Mouse (Mus musculus): ENCODE results near the gene Ap4b1. TPM values are rescaled to one million over a fixed set of nuclear protein-coding genes. Genes with fewer than 3 reads are reported as not detected.
"Not testable (repeated sequence)": the region's sequence is repeated elsewhere in the genome, so short reads cannot be mapped to it uniquely, and the experiment has no call there.

The Ap4b1 gene
- polyA plus RNA-seq, 1 experiment from 2014 or later = 17.5 TPM

DNA sequence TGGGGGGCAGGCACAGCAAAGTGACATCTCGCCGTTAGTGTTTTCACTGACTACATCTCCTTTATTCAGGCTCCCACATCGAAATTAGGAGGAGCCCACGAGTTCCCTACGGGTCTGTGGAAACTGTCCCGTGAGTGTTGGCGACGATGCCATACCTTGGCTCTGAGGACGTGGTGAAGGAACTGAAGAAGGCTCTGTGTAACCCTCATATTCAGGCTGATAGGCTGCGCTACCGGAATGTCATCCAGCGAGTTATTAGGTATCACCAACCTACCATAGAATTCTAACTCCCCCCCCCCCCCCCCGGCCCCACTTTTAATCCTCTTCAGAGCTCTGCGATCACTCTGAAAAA, 455 bp downstream of the Ap4b1 start:
- Histone ChIP-seq H3K9ac (ENCODE audit: low read depth, low read length) (peak overlapping the region; percentile 90), H3K4me1 (ENCODE audit: control insufficient read depth, insufficient read depth, low read length) (peaks cover 3% of the 10 kb centered on the region; the same call in 1 of the 2 replicates), H3K4me3 (ENCODE audit: low read depth, low read length) (peak overlapping the region; percentile 88), H3K4me2 (peak overlapping the region; percentile 64), H3K9me3 (replicated peaks; ENCODE audit: control insufficient read depth, low read length) (no peaks in the 10 kb centered on the region), H3K27ac (ENCODE audit: low read depth, low read length) (peak overlapping the region; percentile 93), H3K27me3 (ENCODE audit: control insufficient read depth, insufficient read depth, low read length) (no peaks in the 10 kb centered on the region), H3K36me3 (ENCODE audit: control insufficient read depth, insufficient read depth, low read length) (peaks cover 6% of the 10 kb centered on the region)
- peak; percentile 49 for ATAC-seq (replicated peaks; ENCODE audit: insufficient number of reproducible peaks, low FRiP score, low TSS enrichment)
- WGBS (ENCODE audit: insufficient replicate concordance) = 1% methylated on average over 14 of the region's 14 CpGs

DNA sequence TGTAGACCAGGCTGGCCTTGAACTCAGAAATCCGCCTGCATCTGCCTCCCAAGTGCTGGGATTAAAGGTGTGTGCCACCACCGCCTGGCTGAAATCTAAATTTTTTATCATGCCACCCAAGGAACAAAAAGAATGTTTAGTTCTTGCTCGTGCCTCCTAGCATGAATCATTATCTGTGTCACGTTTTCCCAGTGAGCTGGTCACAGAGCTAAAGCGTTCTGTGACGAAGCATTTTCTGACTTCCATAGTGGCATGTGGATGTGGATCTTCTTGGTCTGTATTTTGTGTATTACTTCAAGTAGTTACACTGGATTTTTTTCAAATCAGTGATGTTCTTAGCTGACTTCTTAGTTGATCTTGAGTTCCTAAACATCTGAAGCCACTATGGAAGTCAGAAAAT, 1.6 kb downstream of the Ap4b1 start:
- H3K27ac ChIP-seq (ENCODE audit: low read depth, low read length) = no peak overlapping the region
- peaks cover 3% of the 10 kb centered on the region; the same call in 1 of the 2 replicates for H3K4me1 ChIP-seq (ENCODE audit: control insufficient read depth, insufficient read depth, low read length)
- H3K4me3 ChIP-seq (ENCODE audit: low read depth, low read length) = no peak overlapping the region
- peaks cover 6% of the 10 kb centered on the region; the same call in 1 of the 2 replicates for H3K36me3 ChIP-seq (ENCODE audit: control insufficient read depth, insufficient read depth, low read length)
- H3K9me3 ChIP-seq (replicated peaks; ENCODE audit: control insufficient read depth, low read length) = no peaks in the 10 kb centered on the region
- no peak overlapping the region for H3K9ac ChIP-seq (ENCODE audit: low read depth, low read length)
- H3K27me3 ChIP-seq (ENCODE audit: control insufficient read depth, insufficient read depth, low read length) = no peaks in the 10 kb centered on the region
- peak overlapping the region; percentile 11; the same call in 1 of the 2 replicates for H3K4me2 ChIP-seq
- ATAC-seq (replicated peaks; ENCODE audit: insufficient number of reproducible peaks, low FRiP score, low TSS enrichment) = no peak
- WGBS (ENCODE audit: insufficient replicate concordance) = 86% methylated on average over 6 of the region's 6 CpGs

DNA sequence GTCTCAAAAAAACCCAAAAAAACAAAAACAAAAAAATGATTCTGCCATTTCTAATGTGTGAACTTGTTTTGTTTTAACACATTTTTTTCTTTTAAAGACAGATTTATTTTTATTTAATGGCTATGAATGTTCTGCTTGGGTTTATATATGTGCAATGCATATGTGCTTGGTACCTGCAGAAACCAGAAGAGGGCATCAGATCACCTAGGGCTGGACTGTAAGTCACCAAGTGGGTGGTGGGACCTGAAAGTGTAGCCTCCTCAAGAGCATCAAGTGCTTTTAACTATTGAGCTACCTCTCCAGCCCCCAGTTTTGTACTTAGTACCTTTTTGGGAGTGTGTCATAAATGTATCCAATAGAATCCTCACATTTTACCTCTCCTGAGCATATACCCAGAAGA, 18.2 kb downstream of the Ap4b1 start:
- Histone ChIP-seq H3K27me3 (ENCODE audit: control insufficient read depth, insufficient read depth, low read length) (no peaks in the 10 kb centered on the region), H3K9ac (ENCODE audit: low read depth, low read length) (no peak overlapping the region), H3K4me2 (no peak overlapping the region), H3K4me1 (ENCODE audit: control insufficient read depth, insufficient read depth, low read length) (peaks cover 3% of the 10 kb centered on the region; the same call in 1 of the 2 replicates), H3K36me3 (ENCODE audit: control insufficient read depth, insufficient read depth, low read length) (no peaks in the 10 kb centered on the region), H3K9me3 (replicated peaks; ENCODE audit: control insufficient read depth, low read length) (no peaks in the 10 kb centered on the region), H3K27ac (ENCODE audit: low read depth, low read length) (no peak overlapping the region), H3K4me3 (ENCODE audit: low read depth, low read length) (no peak overlapping the region)
- no peak for ATAC-seq (replicated peaks; ENCODE audit: insufficient number of reproducible peaks, low FRiP score, low TSS enrichment)

- no peaks in the 10 kb centered on the region for H3K36me3 ChIP-seq (ENCODE audit: control insufficient read depth, insufficient read depth, low read length)
Measured at GRCm38 (mm10) chr3:103829036-103829435, 19.7 kb downstream of the Ap4b1 start.

GRCm38 (mm10) chr3:103830681-103831080, 21.4 kb downstream of the Ap4b1 start:
- not testable (repeated sequence) for H3K4me3 ChIP-seq (ENCODE audit: low read depth, low read length); H3K4me1 ChIP-seq (ENCODE audit: control insufficient read depth, insufficient read depth, low read length); ATAC-seq (replicated peaks; ENCODE audit: insufficient number of reproducible peaks, low FRiP score, low TSS enrichment); H3K27me3 ChIP-seq (ENCODE audit: control insufficient read depth, insufficient read depth, low read length); H3K4me2 ChIP-seq; H3K9ac ChIP-seq (ENCODE audit: low read depth, low read length); H3K36me3 ChIP-seq (ENCODE audit: control insufficient read depth, insufficient read depth, low read length); H3K9me3 ChIP-seq (replicated peaks; ENCODE audit: control insufficient read depth, low read length)
- H3K27ac ChIP-seq (ENCODE audit: low read depth, low read length) = peak overlapping the region; percentile 3; the same call in 1 of the 2 replicates
- 71% methylated on average over 1 of the region's 1 CpGs for WGBS (ENCODE audit: insufficient replicate concordance)

More at GRCm38 (mm10) chr3:103829036-103829435, 19.7 kb downstream of the Ap4b1 start:
- H3K27me3 ChIP-seq (ENCODE audit: control insufficient read depth, insufficient read depth, low read length) = no peaks in the 10 kb centered on the region
- 83% methylated on average over 3 of the region's 3 CpGs for WGBS (ENCODE audit: insufficient replicate concordance)
- H3K4me3 ChIP-seq (ENCODE audit: low read depth, low read length) = no peak overlapping the region
- H3K4me1 ChIP-seq (ENCODE audit: control insufficient read depth, insufficient read depth, low read length) = peaks cover 4% of the 10 kb centered on the region; the same call in 1 of the 2 replicates
- no peak overlapping the region for H3K4me2 ChIP-seq
- no peak overlapping the region for H3K27ac ChIP-seq (ENCODE audit: low read depth, low read length)
- ATAC-seq (replicated peaks; ENCODE audit: insufficient number of reproducible peaks, low FRiP score, low TSS enrichment) = no peak
- H3K9ac ChIP-seq (ENCODE audit: low read depth, low read length) = no peak overlapping the region
- no peaks in the 10 kb centered on the region for H3K9me3 ChIP-seq (replicated peaks; ENCODE audit: control insufficient read depth, low read length)

- H3K9ac ChIP-seq (ENCODE audit: low read depth, low read length) = no peak overlapping the region
- WGBS (ENCODE audit: insufficient replicate concordance) = 64% methylated on average over 7 of the region's 7 CpGs
- H3K4me2 ChIP-seq = no peak overlapping the region
- H3K36me3 ChIP-seq (ENCODE audit: control insufficient read depth, insufficient read depth, low read length) = no peaks in the 10 kb centered on the region
- H3K4me1 ChIP-seq (ENCODE audit: control insufficient read depth, insufficient read depth, low read length) = peaks cover 4% of the 10 kb centered on the region; the same call in 1 of the 2 replicates
- no peaks in the 10 kb centered on the region for H3K9me3 ChIP-seq (replicated peaks; ENCODE audit: control insufficient read depth, low read length)
- no peaks in the 10 kb centered on the region for H3K27me3 ChIP-seq (ENCODE audit: control insufficient read depth, insufficient read depth, low read length)
- H3K4me3 ChIP-seq (ENCODE audit: low read depth, low read length) = no peak overlapping the region
- peak overlapping the region; percentile 3; the same call in 1 of the 2 replicates for H3K27ac ChIP-seq (ENCODE audit: low read depth, low read length)
- no peak for ATAC-seq (replicated peaks; ENCODE audit: insufficient number of reproducible peaks, low FRiP score, low TSS enrichment)
Measured at GRCm38 (mm10) chr3:103831146-103831545, 21.8 kb downstream of the Ap4b1 start.

GRCm38 (mm10) chr3:103832426-103832825, 23.1 kb downstream of the Ap4b1 start, which contains the start of gene Bcl2l15:
TSS of gene Bcl2l15 (plus strand) at chr3:103832601.
- no peaks in the 10 kb centered on the region for H3K36me3 ChIP-seq (ENCODE audit: control insufficient read depth, insufficient read depth, low read length)
- H3K27ac ChIP-seq (ENCODE audit: low read depth, low read length) = no peak within 1 kb of the TSS
- H3K4me1 ChIP-seq (ENCODE audit: control insufficient read depth, insufficient read depth, low read length) = peaks cover 4% of the 10 kb centered on the region; the same call in 1 of the 2 replicates
- no peaks in the 10 kb centered on the region for H3K27me3 ChIP-seq (ENCODE audit: control insufficient read depth, insufficient read depth, low read length)
- H3K4me2 ChIP-seq = 0 out of 2 replicates have a peak within 1 kb of the TSS, but pooled peaks have one; percentile 4
- no peak within 1 kb of the TSS for H3K9ac ChIP-seq (ENCODE audit: low read depth, low read length)
- no peak for ATAC-seq (replicated peaks; ENCODE audit: insufficient number of reproducible peaks, low FRiP score, low TSS enrichment)
- no peak within 1 kb of the TSS for H3K4me3 ChIP-seq (ENCODE audit: low read depth, low read length)
- no peaks in the 10 kb centered on the region for H3K9me3 ChIP-seq (replicated peaks; ENCODE audit: control insufficient read depth, low read length)

DNA sequence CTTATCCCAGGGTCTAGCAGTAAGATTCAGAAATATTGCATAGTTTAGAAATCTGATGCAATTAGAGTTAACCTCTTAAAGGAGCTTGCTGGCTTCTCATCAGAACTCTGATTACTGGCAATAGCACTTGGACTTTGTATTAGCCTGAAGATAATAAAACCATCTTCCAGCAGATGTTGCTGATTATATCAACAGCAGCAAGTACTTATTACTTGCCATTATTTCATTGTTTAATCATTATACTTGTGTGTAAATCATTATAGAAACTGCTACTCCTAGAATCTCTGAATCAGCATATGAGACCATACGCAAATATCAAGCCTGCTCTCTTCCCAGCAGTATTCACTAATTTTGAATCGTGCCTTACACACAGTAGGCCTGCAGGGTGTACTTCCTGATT, 24.7 kb downstream of the Ap4b1 start:
- H3K4me3 ChIP-seq (ENCODE audit: low read depth, low read length) = no peak overlapping the region
- no peak overlapping the region for H3K4me2 ChIP-seq
- H3K27me3 ChIP-seq (ENCODE audit: control insufficient read depth, insufficient read depth, low read length) = no peaks in the 10 kb centered on the region
- no peak for ATAC-seq (replicated peaks; ENCODE audit: insufficient number of reproducible peaks, low FRiP score, low TSS enrichment)
- no peaks in the 10 kb centered on the region for H3K36me3 ChIP-seq (ENCODE audit: control insufficient read depth, insufficient read depth, low read length)
- H3K27ac ChIP-seq (ENCODE audit: low read depth, low read length) = no peak overlapping the region
- no peak overlapping the region for H3K9ac ChIP-seq (ENCODE audit: low read depth, low read length)
- no peaks in the 10 kb centered on the region for H3K9me3 ChIP-seq (replicated peaks; ENCODE audit: control insufficient read depth, low read length)
- H3K4me1 ChIP-seq (ENCODE audit: control insufficient read depth, insufficient read depth, low read length) = peaks cover 4% of the 10 kb centered on the region; the same call in 1 of the 2 replicates
- WGBS (ENCODE audit: insufficient replicate concordance) = 87% methylated on average over 2 of the region's 2 CpGs

DNA sequence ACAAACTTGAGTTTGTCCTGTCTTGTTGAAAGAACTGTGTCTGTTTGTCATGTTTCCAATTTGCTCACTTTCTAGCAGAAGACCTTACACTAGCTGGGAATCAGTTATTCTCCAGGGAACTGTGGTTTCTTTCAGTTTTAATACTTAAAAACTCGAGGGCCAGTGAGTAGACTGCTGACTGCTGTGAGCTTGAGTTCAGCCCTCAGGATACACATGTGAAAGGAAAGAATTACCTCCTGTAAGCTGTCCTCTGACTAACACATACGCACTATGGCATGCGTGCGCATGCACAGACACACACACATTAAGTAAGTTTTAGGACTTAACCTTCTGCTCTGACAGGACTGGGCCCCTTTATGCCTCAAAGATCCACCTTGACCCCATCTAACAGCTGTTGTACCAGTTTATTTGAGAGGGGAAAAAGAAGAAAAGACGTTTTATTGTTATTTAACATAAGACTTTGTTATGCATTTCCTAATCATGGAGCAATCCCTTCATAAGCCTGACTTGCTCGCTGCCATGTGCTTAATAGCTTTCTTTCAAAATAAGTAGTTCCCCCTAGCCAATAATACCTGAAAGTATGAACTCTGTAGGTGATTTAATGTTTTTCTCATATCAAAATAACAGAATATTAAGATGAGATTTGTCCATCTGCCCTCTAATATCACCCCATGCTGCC, 26.1 kb downstream of the Ap4b1 start:
- no peak overlapping the region for H3K4me3 ChIP-seq (ENCODE audit: low read depth, low read length)
- no peak for ATAC-seq (replicated peaks; ENCODE audit: insufficient number of reproducible peaks, low FRiP score, low TSS enrichment)
- no peaks in the 10 kb centered on the region for H3K27me3 ChIP-seq (ENCODE audit: control insufficient read depth, insufficient read depth, low read length)
- no peak overlapping the region for H3K4me2 ChIP-seq
- H3K36me3 ChIP-seq (ENCODE audit: control insufficient read depth, insufficient read depth, low read length) = no peaks in the 10 kb centered on the region
- H3K9ac ChIP-seq (ENCODE audit: low read depth, low read length) = no peak overlapping the region
- no peaks in the 10 kb centered on the region for H3K9me3 ChIP-seq (replicated peaks; ENCODE audit: control insufficient read depth, low read length)
- 80% methylated on average over 6 of the region's 6 CpGs for WGBS (ENCODE audit: insufficient replicate concordance)
- H3K27ac ChIP-seq (ENCODE audit: low read depth, low read length) = no peak overlapping the region
- H3K4me1 ChIP-seq (ENCODE audit: control insufficient read depth, insufficient read depth, low read length) = peaks cover 4% of the 10 kb centered on the region; the same call in 1 of the 2 replicates

Measured in heart, embryonic 11.5 days (tissue).